8 mouse cellular contexts compared by ENCODE assay signal in genomic region chr11:58323570-58324340, GRCm38 (mm10). TPM values are rescaled to one million over a fixed set of nuclear protein-coding genes. Genes with fewer than 3 reads are reported as not detected.
DNase-seq lines count a peak whose midpoint lies in the region; ATAC-seq and TF ChIP-seq lines count a peak whose summit lies in the region.

No protein-coding gene starts in this region.

- peak overlapping the region; percentile 98 for H3K27ac ChIP-seq in gastrocnemius, adult 2 months
- peak overlapping the region; percentile 72 for H3K27ac ChIP-seq in stomach, embryonic 15.5 days

- TF ChIP-seq CTCF in gastrocnemius, adult 2 months (IDR thresholded peaks at IDR 0.05): no peak

- H3K4me3 ChIP-seq in gastrocnemius, adult 2 months: peak overlapping the region; percentile 93
- peak overlapping the region; percentile 65 for H3K4me3 ChIP-seq in erythroblast, embryonic 14.5 days (replicated peaks)
- peak overlapping the region; percentile 79 for H3K4me3 ChIP-seq in stomach, embryonic 15.5 days (replicated peaks)

- DNase-seq in gastrocnemius, adult 2 months: no peak
- no peak for DNase-seq in gastrocnemius, adult 8-10 months (ENCODE audit: low spot score in 2 of 2)
- DNase-seq in CD4-positive helper T cell, adult 2 months (ENCODE audit: low read depth, low spot score): peak; percentile 14
- DNase-seq in liver: peak; percentile 31
- DNase-seq in gastrocnemius, postnatal 25 days: no peak
- no peak for DNase-seq in ovary, postnatal 36 days (ENCODE audit: low spot score)

- peak overlapping the region; percentile 78 for H3K4me2 ChIP-seq in stomach, embryonic 15.5 days

- ATAC-seq in stomach, embryonic 15.5 days (ENCODE audit: insufficient read depth, low FRiP score, low read depth): no peak

- H3K27me3 ChIP-seq in erythroblast, embryonic 14.5 days (ENCODE audit: control insufficient read depth): no peaks in the 10 kb centered on the region
- no peaks in the 10 kb centered on the region for H3K27me3 ChIP-seq in stomach, embryonic 15.5 days (replicated peaks)

- H3K4me1 ChIP-seq in erythroblast, embryonic 14.5 days (ENCODE audit: control insufficient read depth): peaks cover 70% of the 10 kb centered on the region
- peaks cover 7% of the 10 kb centered on the region; the same call in 1 of the 2 replicates for H3K4me1 ChIP-seq in stomach, embryonic 15.5 days

- WGBS in stomach, embryonic 15.5 days: 7% methylated on average over 24 of the region's 24 CpGs

- H3K36me3 ChIP-seq in erythroblast, embryonic 14.5 days (ENCODE audit: control insufficient read depth): peaks cover 74% of the 10 kb centered on the region
- peaks cover 14% of the 10 kb centered on the region for H3K36me3 ChIP-seq in stomach, embryonic 15.5 days

- H3K9ac ChIP-seq in stomach, embryonic 15.5 days: peak overlapping the region; percentile 21; the same call in 1 of the 2 replicates

- intact Hi-C loops in gastrocnemius, adult 2 months (cut with DNase I): loop anchor here (10.0 kb wide), 1 partner anchor 219 kb away; the partner anchor contains the start of gene Cnot8

- peaks cover 4% of the 10 kb centered on the region; the same call in 1 of the 2 replicates for H3K9me3 ChIP-seq in erythroblast, embryonic 14.5 days (ENCODE audit: control insufficient read depth, low read length)
- no peaks in the 10 kb centered on the region for H3K9me3 ChIP-seq in stomach, embryonic 15.5 days

RNA-seq across cellular contexts. Expression of gene Zfp672, which starts 6.4 kb away (rescaled TPM):
- 10 to 100 TPM; 43.1 to 44.6 TPM for total RNA-seq in gastrocnemius, adult 2 months (2021)
- 10 to 100 TPM; 39.8 to 49.3 (median 40.6) TPM for total RNA-seq in gastrocnemius, adult 8-10 months (2022)
- 1.8 and 2.6 TPM in 2 replicates for polyA plus RNA-seq in erythroblast, embryonic 14.5 days (2012)
- 37.8 and 42.6 TPM in 2 replicates for polyA plus RNA-seq in stomach, embryonic 15.5 days (2015; fragmentation: Nextera tagmentation; extraction: Ambion mirVana)
- 10 to 100 TPM; 37.7 to 40.6 TPM for total RNA-seq in gastrocnemius, postnatal 25 days (2021)

RNA-seq across cellular contexts. Expression of gene Sh3bp5l, which starts 6.8 kb away (rescaled TPM):
- total RNA-seq in gastrocnemius, adult 2 months (2021): 10 to 100 TPM; 21.2 to 23.5 TPM
- 10 to 100 TPM; 22.1 to 27.2 (median 24.4) TPM for total RNA-seq in gastrocnemius, adult 8-10 months (2022)
- 3.4 and 5.6 TPM in 2 replicates for polyA plus RNA-seq in erythroblast, embryonic 14.5 days (2012)
- 30.7 and 30.8 TPM in 2 replicates for polyA plus RNA-seq in stomach, embryonic 15.5 days (2015; fragmentation: Nextera tagmentation; extraction: Ambion mirVana)
- 10 to 100 TPM; 22.8 to 27.5 TPM for total RNA-seq in gastrocnemius, postnatal 25 days (2021)

RNA-seq across cellular contexts. Expression of gene Zfp692, which starts 16.9 kb away (rescaled TPM):
- total RNA-seq in gastrocnemius, adult 2 months (2021): 1 to 10 TPM; 4.1 to 5.0 TPM
- total RNA-seq in gastrocnemius, adult 8-10 months (2022): 1 to 10 TPM; 2.5 to 5.3 (median 3.1) TPM
- 1.1 and 1.6 TPM in 2 replicates for polyA plus RNA-seq in erythroblast, embryonic 14.5 days (2012)
- 26.9 and 27.5 TPM in 2 replicates for polyA plus RNA-seq in stomach, embryonic 15.5 days (2015; fragmentation: Nextera tagmentation; extraction: Ambion mirVana)
- total RNA-seq in gastrocnemius, postnatal 25 days (2021): 1 to 10 TPM; 2.7 to 4.3 TPM

RNA-seq across cellular contexts. Expression of gene 4930438A08Rik, which starts 49.2 kb away (rescaled TPM):
- not detected for total RNA-seq in gastrocnemius, adult 2 months (2021)
- not detected for total RNA-seq in gastrocnemius, adult 8-10 months (2022)
- not detected in 2 replicates for polyA plus RNA-seq in erythroblast, embryonic 14.5 days (2012)
- 0.19 and 0.40 TPM in 2 replicates for polyA plus RNA-seq in stomach, embryonic 15.5 days (2015; fragmentation: Nextera tagmentation; extraction: Ambion mirVana)
- total RNA-seq in gastrocnemius, postnatal 25 days (2021): not detected

RNA-seq across cellular contexts. Expression of gene Lypd8, which starts 55.1 kb away (rescaled TPM):
- not detected for total RNA-seq in gastrocnemius, adult 2 months (2021)
- not detected for total RNA-seq in gastrocnemius, adult 8-10 months (2022)
- polyA plus RNA-seq in erythroblast, embryonic 14.5 days (2012): not detected in 2 replicates
- polyA plus RNA-seq in stomach, embryonic 15.5 days (2015; fragmentation: Nextera tagmentation; extraction: Ambion mirVana): 237 and 326 TPM in 2 replicates
- not detected for total RNA-seq in gastrocnemius, postnatal 25 days (2021)

Comparison
In these comparisons a context has a peak if more than half of its experiments do, and no peak if none do; other contexts are left out.
1. DNase-seq: peak in CD4-positive helper T cell, adult 2 months (single experiment) and liver (single experiment); none in gastrocnemius, adult 2 months (single experiment), gastrocnemius, adult 8-10 months (0 of 2), gastrocnemius, postnatal 25 days (single experiment) and ovary, postnatal 36 days (single experiment).
2. Peak in every context shown above with its lines, with median percentiles within 50 percentile points of each other: H3K4me3 ChIP-seq.